Mouse (Mus musculus): ENCODE measurements around the gene Ift20.
"Not testable (repeated sequence)": the region's sequence is repeated elsewhere in the genome, so short reads cannot be mapped to it uniquely, and the experiment has no call there.

Ift20 gene

GRCm38 (mm10) chr11:78567614-78568013 is 31.5 kb downstream of the Ift20 start:
- no peak for DNase-seq (ENCODE audit: low spot score)

GRCm38 (mm10) chr11:78568827-78569226 is 32.7 kb downstream of the Ift20 start:
- no peak for DNase-seq (ENCODE audit: low spot score)

GRCm38 (mm10) chr11:78569806-78570205 is 33.6 kb downstream of the Ift20 start:
- DNase-seq (ENCODE audit: low spot score): no peak

- DNase-seq (ENCODE audit: low spot score): no peak
Observed at GRCm38 (mm10) chr11:78571441-78571840, 35.3 kb downstream of the Ift20 start.

GRCm38 (mm10) chr11:78571854-78572253 is 35.7 kb downstream of the Ift20 start:
- no peak for DNase-seq (ENCODE audit: low spot score)

GRCm38 (mm10) chr11:78574031-78574430 is 37.9 kb downstream of the Ift20 start:
- not testable (repeated sequence) for DNase-seq (ENCODE audit: low spot score)

GRCm38 (mm10) chr11:78574536-78574935 is 38.4 kb downstream of the Ift20 start:
- no peak for DNase-seq (ENCODE audit: low spot score)

- DNase-seq (ENCODE audit: low spot score): no peak
Observed at GRCm38 (mm10) chr11:78574975-78575374, 38.8 kb downstream of the Ift20 start.

GRCm38 (mm10) chr11:78582848-78583247 is 46.7 kb downstream of the Ift20 start:
- DNase-seq (ENCODE audit: low spot score): no peak

- no peak for DNase-seq (ENCODE audit: low spot score)
Observed at GRCm38 (mm10) chr11:78586099-78586498, 49.9 kb downstream of the Ift20 start.

- not testable (repeated sequence) for DNase-seq (ENCODE audit: low spot score)
Observed at GRCm38 (mm10) chr11:78587677-78588076, 51.5 kb downstream of the Ift20 start.
